Mouse (Mus musculus): Measurements from ENCODE around the gene Aifm3. TPM values are rescaled to one million over a fixed set of nuclear protein-coding genes. Genes with fewer than 3 reads are reported as not detected.
A peak's percentile ranks its signal among the peaks of the same experiment; 100 is the strongest.

The Aifm3 gene
- 13.6 and 22.2 TPM in 2 replicates for polyA plus RNA-seq (2015; fragmentation: Nextera tagmentation; extraction: Ambion mirVana)

DNA sequence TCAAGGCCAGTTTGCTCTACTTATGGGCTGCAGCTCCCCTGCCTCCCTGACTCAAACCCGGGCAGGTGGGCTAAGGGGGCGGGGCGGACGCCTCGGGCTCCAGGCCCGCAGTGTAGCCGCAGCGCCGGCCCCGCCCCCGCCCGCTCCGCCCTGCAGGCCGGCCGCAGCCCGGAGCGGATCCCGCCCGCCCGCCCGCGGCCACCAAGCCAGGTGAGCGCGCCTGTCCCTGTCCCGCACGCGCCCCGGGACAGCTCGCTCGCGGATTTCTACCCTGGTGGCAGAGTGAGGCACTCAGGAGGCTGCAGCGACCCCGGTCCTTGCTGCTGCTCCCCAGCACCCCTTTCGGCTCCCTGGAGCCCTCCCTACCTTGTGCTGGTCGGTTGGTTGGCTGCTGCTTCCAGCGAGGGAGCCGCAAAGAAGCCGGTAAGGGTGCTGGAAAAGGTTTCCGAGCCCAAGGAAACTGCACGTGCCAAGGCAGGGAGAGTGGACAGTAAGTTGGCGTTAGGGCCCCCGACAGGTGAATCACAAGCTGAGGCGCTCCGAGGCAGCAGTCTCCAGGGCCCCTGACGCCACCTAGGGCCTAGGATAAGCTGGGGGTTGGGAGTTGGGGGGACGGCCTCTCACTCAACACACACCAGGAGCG, at the start of gene Aifm3:
Aifm3 (plus strand) TSS at position 143 of the 643 bp plus-strand sequence.
- no peak within 1 kb of the TSS for H3K27ac ChIP-seq (ENCODE audit: low read length)
- under 1% methylated on average over 39 of the region's 47 CpGs for WGBS
- peak; percentile 43 for ATAC-seq

DNA sequence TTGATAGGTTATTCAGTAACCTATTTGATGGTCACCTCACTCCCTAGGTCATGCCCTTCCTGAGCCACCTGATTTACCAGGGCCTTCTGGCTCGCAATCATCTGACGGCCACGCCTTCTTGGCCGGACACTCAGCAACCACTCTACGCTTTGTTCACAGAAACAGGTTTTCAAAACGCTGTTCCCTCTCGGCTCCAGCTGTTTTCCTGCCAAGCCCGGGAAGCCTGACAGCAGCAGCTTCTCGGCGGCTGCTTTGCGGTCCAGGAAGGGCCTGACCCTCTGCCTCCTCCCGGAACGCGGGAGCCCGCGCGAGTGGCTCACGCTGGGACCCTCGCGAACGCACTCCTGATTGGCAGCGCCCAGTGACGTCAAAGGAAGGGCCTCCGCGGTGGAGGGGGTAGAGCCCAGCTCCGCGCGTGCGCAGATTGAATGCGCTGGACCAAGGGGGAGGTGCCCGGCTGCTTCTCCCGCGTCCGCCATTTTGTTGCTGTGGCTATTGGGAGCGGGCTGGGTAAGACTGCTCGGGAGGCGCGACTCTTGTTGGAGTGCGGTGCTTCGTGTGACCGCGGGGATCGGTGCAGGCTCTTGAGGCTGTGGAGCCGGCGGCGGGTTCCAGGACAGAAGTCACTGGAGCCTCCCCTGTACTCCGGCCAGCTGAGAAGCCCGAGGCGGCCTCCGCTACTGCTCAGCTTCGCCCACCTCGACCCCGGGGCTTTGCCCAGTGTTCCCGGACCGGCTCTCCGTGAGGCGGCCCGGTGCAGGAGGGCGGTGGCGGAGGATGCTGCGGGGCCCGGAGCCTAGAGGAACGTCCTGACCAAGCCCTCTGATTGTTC, 37.7 kb upstream of the Aifm3 start, which contains the start of gene Crkl:
Crkl (plus strand) TSS at position 447 of the 832 bp plus-strand sequence.
- Histone ChIP-seq H3K4me2 (ENCODE audit: low read length) (peak within 1 kb of the TSS; percentile 98), H3K4me1 (ENCODE audit: control insufficient read depth, insufficient read depth, low read length) (peaks cover 28% of the 10 kb centered on the region), H3K27me3 (ENCODE audit: control insufficient read depth, insufficient read depth, low read depth, low read length) (no peaks in the 10 kb centered on the region), H3K36me3 (ENCODE audit: control insufficient read depth, insufficient read depth, low read length) (peaks cover 6% of the 10 kb centered on the region; the same call in 1 of the 2 replicates), H3K4me3 (ENCODE audit: low read depth, low read length) (peak within 1 kb of the TSS; percentile 69), H3K9me3 (replicated peaks; ENCODE audit: control insufficient read depth, low read length, poor library complexity, severe bottlenecking) (no peaks in the 10 kb centered on the region), H3K9ac (ENCODE audit: low read depth, low read length) (peak within 1 kb of the TSS; percentile 98), H3K27ac (ENCODE audit: low read length) (peak within 1 kb of the TSS; percentile 98)
- under 1% methylated on average over 63 of the region's 63 CpGs for WGBS
- peak; percentile 96 for ATAC-seq

More for the DNA sequence above, at the start of gene Aifm3:
- H3K4me1 ChIP-seq (ENCODE audit: control insufficient read depth, insufficient read depth, low read length): peaks cover 9% of the 10 kb centered on the region; the same call in 1 of the 2 replicates
- H3K9me3 ChIP-seq (replicated peaks; ENCODE audit: control insufficient read depth, low read length, poor library complexity, severe bottlenecking): no peaks in the 10 kb centered on the region
- H3K4me2 ChIP-seq (ENCODE audit: low read length): peak within 1 kb of the TSS; percentile 94
- H3K4me3 ChIP-seq (ENCODE audit: low read depth, low read length): peak within 1 kb of the TSS; percentile 46
- H3K9ac ChIP-seq (ENCODE audit: low read depth, low read length): peak within 1 kb of the TSS; percentile 74
- H3K27me3 ChIP-seq (ENCODE audit: control insufficient read depth, insufficient read depth, low read depth, low read length): peaks cover 3% of the 10 kb centered on the region
- H3K36me3 ChIP-seq (ENCODE audit: control insufficient read depth, insufficient read depth, low read length): peaks cover 8% of the 10 kb centered on the region

DNA sequence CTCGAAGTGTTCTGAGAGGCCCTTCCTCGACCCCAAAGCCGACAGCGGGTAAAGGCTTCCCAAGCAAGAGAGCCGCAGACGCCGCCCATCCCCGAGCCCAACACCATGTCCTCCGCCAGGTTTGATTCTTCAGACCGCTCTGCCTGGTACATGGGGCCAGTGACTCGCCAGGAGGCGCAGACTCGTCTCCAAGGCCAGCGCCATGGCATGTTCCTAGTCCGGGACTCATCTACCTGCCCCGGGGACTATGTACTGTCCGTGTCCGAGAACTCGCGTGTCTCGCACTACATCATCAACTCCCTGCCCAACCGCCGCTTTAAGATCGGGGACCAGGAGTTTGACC, 37.1 kb upstream of the Aifm3 start:
- ATAC-seq: peak; percentile 62
- H3K36me3 ChIP-seq (ENCODE audit: control insufficient read depth, insufficient read depth, low read length): peaks cover 6% of the 10 kb centered on the region; the same call in 1 of the 2 replicates
- under 1% methylated on average over 24 of the region's 24 CpGs for WGBS

DNA sequence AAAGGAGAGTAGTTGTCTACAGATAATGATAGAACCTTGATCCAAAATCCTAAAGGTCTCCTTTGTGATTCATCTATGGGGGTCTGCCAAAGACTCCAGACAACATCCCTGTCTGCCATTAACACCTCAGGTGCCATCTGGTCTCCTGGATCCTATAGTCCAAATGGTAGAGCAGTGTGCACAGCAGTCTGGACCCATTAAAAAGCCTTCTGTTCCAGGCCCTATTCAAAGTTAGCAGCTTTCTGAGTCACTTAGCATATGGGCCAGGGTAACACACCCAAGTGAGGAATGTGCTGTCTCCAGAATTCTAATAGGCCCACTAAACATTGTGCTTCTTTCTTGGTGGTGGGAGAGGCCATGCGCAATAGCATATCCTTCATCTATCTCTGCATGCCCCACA, 32.5 kb upstream of the Aifm3 start:
- WGBS: 100% methylated on average over 1 of the region's 1 CpGs
- peaks cover 25% of the 10 kb centered on the region for H3K4me1 ChIP-seq (ENCODE audit: control insufficient read depth, insufficient read depth, low read length)

More for the DNA sequence above, 37.1 kb upstream of the Aifm3 start:
- Histone ChIP-seq H3K4me2 (ENCODE audit: low read length) (peak overlapping the region; percentile 98), H3K4me3 (ENCODE audit: low read depth, low read length) (peak overlapping the region; percentile 69), H3K4me1 (ENCODE audit: control insufficient read depth, insufficient read depth, low read length) (peaks cover 28% of the 10 kb centered on the region), H3K27ac (ENCODE audit: low read length) (peak overlapping the region; percentile 98), H3K27me3 (ENCODE audit: control insufficient read depth, insufficient read depth, low read depth, low read length) (no peaks in the 10 kb centered on the region), H3K9me3 (replicated peaks; ENCODE audit: control insufficient read depth, low read length, poor library complexity, severe bottlenecking) (no peaks in the 10 kb centered on the region), H3K9ac (ENCODE audit: low read depth, low read length) (peak overlapping the region; percentile 98)

DNA sequence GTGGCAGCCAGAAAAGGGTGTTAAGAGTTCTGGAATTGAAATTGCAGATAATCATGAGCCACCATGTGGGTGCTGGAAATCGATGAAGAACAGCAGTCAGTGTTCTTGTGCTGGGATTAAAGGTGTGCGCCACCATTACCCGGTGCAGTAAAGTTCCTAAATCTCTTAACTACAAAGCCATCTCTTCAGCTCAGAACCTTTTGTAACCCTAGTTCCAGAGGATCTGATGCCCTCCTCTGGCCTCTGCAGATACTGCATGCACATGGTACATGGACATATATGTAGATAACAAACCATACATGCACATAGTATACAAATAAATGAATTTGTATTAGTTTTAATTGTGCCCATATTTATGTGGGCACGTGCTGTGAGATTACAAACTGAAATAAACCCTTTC, 29.2 kb upstream of the Aifm3 start:
- Histone ChIP-seq H3K9ac (ENCODE audit: low read depth, low read length) (no peak overlapping the region), H3K36me3 (ENCODE audit: control insufficient read depth, insufficient read depth, low read length) (peaks cover 6% of the 10 kb centered on the region; the same call in 1 of the 2 replicates), H3K27me3 (ENCODE audit: control insufficient read depth, insufficient read depth, low read depth, low read length) (no peaks in the 10 kb centered on the region), H3K4me3 (ENCODE audit: low read depth, low read length) (no peak overlapping the region), H3K27ac (ENCODE audit: low read length) (no peak overlapping the region), H3K4me1 (ENCODE audit: control insufficient read depth, insufficient read depth, low read length) (peaks cover 14% of the 10 kb centered on the region), H3K9me3 (replicated peaks; ENCODE audit: control insufficient read depth, low read length, poor library complexity, severe bottlenecking) (no peaks in the 10 kb centered on the region), H3K4me2 (ENCODE audit: low read length) (no peak overlapping the region)
- 91% methylated on average over 4 of the region's 4 CpGs for WGBS
- no peak for ATAC-seq

More for the DNA sequence above, 32.5 kb upstream of the Aifm3 start:
- Histone ChIP-seq H3K9ac (ENCODE audit: low read depth, low read length) (no peak overlapping the region), H3K4me2 (ENCODE audit: low read length) (no peak overlapping the region), H3K9me3 (replicated peaks; ENCODE audit: control insufficient read depth, low read length, poor library complexity, severe bottlenecking) (no peaks in the 10 kb centered on the region), H3K27ac (ENCODE audit: low read length) (no peak overlapping the region), H3K36me3 (ENCODE audit: control insufficient read depth, insufficient read depth, low read length) (peaks cover 6% of the 10 kb centered on the region; the same call in 1 of the 2 replicates), H3K27me3 (ENCODE audit: control insufficient read depth, insufficient read depth, low read depth, low read length) (no peaks in the 10 kb centered on the region), H3K4me3 (ENCODE audit: low read depth, low read length) (no peak overlapping the region)
- ATAC-seq: no peak

DNA sequence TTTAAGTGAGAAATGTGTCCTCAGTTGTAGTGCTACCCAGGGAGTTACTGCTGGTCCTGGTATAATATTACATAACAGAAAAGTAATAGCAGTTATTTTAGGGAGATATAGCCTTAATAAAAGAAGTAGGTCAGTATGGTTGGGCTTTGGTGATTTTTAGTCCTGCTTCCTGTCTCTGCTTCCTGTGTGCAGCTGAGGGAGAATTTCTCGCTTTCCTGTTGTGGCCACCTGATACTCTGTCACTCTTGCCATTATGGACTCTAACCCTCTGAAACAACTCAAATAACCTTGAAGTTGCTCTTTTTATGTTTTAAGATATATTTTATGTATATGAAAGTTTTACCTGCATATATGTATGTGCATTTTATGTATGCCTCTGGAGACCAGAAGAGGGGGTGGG, 27.8 kb upstream of the Aifm3 start:
- peaks cover 2% of the 10 kb centered on the region; the same call in 1 of the 2 replicates for H3K4me1 ChIP-seq (ENCODE audit: control insufficient read depth, insufficient read depth, low read length)
- no peaks in the 10 kb centered on the region for H3K27me3 ChIP-seq (ENCODE audit: control insufficient read depth, insufficient read depth, low read depth, low read length)
- H3K4me2 ChIP-seq (ENCODE audit: low read length): no peak overlapping the region
- H3K36me3 ChIP-seq (ENCODE audit: control insufficient read depth, insufficient read depth, low read length): peaks cover under 1% of the 10 kb centered on the region; the same call in 1 of the 2 replicates
- H3K9ac ChIP-seq (ENCODE audit: low read depth, low read length): no peak overlapping the region
- no peak for ATAC-seq
- H3K27ac ChIP-seq (ENCODE audit: low read length): no peak overlapping the region
- WGBS: 90% methylated on average over 1 of the region's 1 CpGs
- no peaks in the 10 kb centered on the region for H3K9me3 ChIP-seq (replicated peaks; ENCODE audit: control insufficient read depth, low read length, poor library complexity, severe bottlenecking)
- H3K4me3 ChIP-seq (ENCODE audit: low read depth, low read length): no peak overlapping the region

DNA sequence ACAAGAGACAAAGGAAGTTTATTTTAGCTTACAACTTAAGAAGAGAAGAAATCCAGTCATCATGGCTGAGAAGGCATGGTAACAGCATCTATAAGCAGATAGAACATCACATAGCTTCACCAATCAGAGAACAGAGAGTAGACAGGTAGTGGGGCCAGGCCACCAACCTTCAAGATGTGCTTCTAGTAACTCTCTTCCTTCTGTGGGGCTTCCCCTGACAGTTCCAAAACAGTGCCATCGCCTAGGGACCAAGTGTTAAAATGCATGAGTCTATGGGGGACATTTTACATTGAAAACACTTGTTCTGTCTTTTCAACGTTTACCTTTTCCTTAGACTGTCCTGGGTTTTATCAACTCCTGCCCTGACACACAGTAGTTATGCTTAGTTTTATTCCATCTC, 26.2 kb upstream of the Aifm3 start:
- Histone ChIP-seq H3K27me3 (ENCODE audit: control insufficient read depth, insufficient read depth, low read depth, low read length) (no peaks in the 10 kb centered on the region), H3K4me3 (ENCODE audit: low read depth, low read length) (no peak overlapping the region), H3K4me1 (ENCODE audit: control insufficient read depth, insufficient read depth, low read length) (0 out of 2 replicates have a peak, but pooled peaks cover 2% of the 10 kb centered on the region), H3K9ac (ENCODE audit: low read depth, low read length) (no peak overlapping the region), H3K27ac (ENCODE audit: low read length) (no peak overlapping the region), H3K9me3 (replicated peaks; ENCODE audit: control insufficient read depth, low read length, poor library complexity, severe bottlenecking) (no peaks in the 10 kb centered on the region), H3K36me3 (ENCODE audit: control insufficient read depth, insufficient read depth, low read length) (no peaks in the 10 kb centered on the region; the same call in 1 of the 2 replicates), H3K4me2 (ENCODE audit: low read length) (no peak overlapping the region)
- WGBS: 89% methylated on average over 2 of the region's 2 CpGs
- ATAC-seq: no peak

DNA sequence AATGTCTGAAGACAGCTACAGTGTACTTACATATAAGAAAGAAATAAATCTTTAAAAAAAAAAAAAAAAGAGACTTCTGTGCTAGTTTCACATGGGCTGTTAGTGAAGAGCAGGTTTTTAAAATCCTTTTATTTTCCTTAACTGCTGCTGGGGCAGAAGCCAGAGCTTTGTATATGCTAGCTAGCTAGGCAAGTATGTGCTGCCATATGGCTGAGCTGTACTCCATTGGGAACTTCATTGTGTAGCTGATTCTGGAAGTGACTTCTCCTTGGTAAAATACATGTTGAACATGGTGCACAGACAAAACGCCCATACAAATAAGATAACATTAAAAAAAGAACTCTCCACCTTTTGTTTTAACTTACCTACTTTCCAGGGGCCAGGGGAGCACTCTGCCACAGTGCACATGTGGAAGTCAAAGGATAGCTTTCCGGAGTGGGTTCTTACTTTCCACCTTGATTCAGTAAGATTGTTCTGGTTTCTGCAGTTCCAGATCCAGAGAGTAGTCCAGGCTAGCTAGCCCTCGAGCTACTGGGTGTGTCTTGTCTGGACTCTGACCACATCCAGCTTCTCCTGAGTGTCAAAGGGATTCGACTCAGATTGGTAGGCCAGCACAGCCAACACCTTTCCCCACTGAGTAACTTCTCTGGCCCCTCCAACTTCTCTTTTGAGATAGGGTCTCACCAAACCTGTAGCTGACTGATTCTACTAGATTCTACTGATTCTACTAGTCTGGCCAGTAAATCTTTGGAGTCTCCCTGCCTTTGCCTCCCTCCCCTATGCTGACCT, 22.3 kb upstream of the Aifm3 start:
- Histone ChIP-seq H3K4me3 (ENCODE audit: low read depth, low read length) (no peak overlapping the region), H3K27ac (ENCODE audit: low read length) (no peak overlapping the region), H3K4me1 (ENCODE audit: control insufficient read depth, insufficient read depth, low read length) (no peaks in the 10 kb centered on the region), H3K9me3 (replicated peaks; ENCODE audit: control insufficient read depth, low read length, poor library complexity, severe bottlenecking) (no peaks in the 10 kb centered on the region), H3K9ac (ENCODE audit: low read depth, low read length) (no peak overlapping the region), H3K27me3 (ENCODE audit: control insufficient read depth, insufficient read depth, low read depth, low read length) (no peaks in the 10 kb centered on the region), H3K36me3 (ENCODE audit: control insufficient read depth, insufficient read depth, low read length) (peaks cover 4% of the 10 kb centered on the region), H3K4me2 (ENCODE audit: low read length) (no peak overlapping the region)
- 91% methylated on average over 4 of the region's 4 CpGs for WGBS
- no peak for ATAC-seq

Data from midbrain, embryonic 16.5 days (tissue).